Mouse (Mus musculus) forebrain, embryonic 11.5 days (tissue): ENCODE results near the gene Golgb1. TPM values are rescaled to one million over a fixed set of nuclear protein-coding genes. Genes with fewer than 3 reads are reported as not detected.

Experiments
- ATAC-seq: fragments of 200-750 bp; cut with Nextera tagmentation; replicated peaks from 2 replicates; pipeline ENCODE4 v1.8.0; 2017; ENCODE audit warnings: moderate TSS enrichment; ENCODE audit not compliant: low FRiP score
- DNase-seq: peaks from one replicate; pipeline ENCODE4 v3.0.0-alpha.2; 2017; ENCODE audit warnings: low spot score
- H3K27ac ChIP-seq: fragments of 300-500 bp; sonication (generic); 2 replicates; pipeline ENCODE4 v1.5.1; 2014; ENCODE audit warnings: low read depth, low read length
- H3K27me3 ChIP-seq: fragments of 300-500 bp; sonication (generic); 2 replicates; pipeline ENCODE4 v1.6.1; 2014; ENCODE audit warnings: mild to moderate bottlenecking, low read length, mixed read lengths; ENCODE audit not compliant: control insufficient read depth, insufficient read depth
- H3K36me3 ChIP-seq: fragments of 300-500 bp; sonication (generic); 2 replicates; pipeline ENCODE4 v1.6.1; 2014; ENCODE audit warnings: mild to moderate bottlenecking, low read length, moderate library complexity, mixed read lengths; ENCODE audit not compliant: control insufficient read depth, insufficient read depth
- H3K4me1 ChIP-seq: fragments of 300-500 bp; sonication (generic); replicated peaks from 2 replicates; pipeline ENCODE4 v1.6.1; 2014; ENCODE audit warnings: low read length, mixed read lengths; ENCODE audit not compliant: control insufficient read depth, insufficient read depth
- H3K4me2 ChIP-seq: fragments of 300-500 bp; sonication (generic); 2 replicates; pipeline ENCODE4 v1.6.1; 2014; ENCODE audit warnings: low read depth, mild to moderate bottlenecking, low read length, moderate library complexity, mixed read lengths; ENCODE audit not compliant: severe bottlenecking
- H3K4me3 ChIP-seq: fragments of 300-500 bp; sonication (generic); 2 replicates; pipeline ENCODE4 v1.5.1; 2014; ENCODE audit warnings: low read depth, low read length
- H3K9ac ChIP-seq: fragments of 300-500 bp; sonication (generic); 2 replicates; pipeline ENCODE4 v1.6.1; 2014; ENCODE audit warnings: low read length
- H3K9me3 ChIP-seq: fragments of 300-500 bp; sonication (generic); 2 replicates; pipeline ENCODE4 v1.6.1; 2016; ENCODE audit warnings: low read length, mixed read lengths; ENCODE audit not compliant: control insufficient read depth
- WGBS: fragments of 180-500 bp; shearing (Covaris S2); extraction: QIAGEN DNeasy Blood & Tissue Kit; methylation state at CpG from one replicate; pipeline ENCODE4 v1.1.7; 2014; 5-methylcytosine and 5-hydroxymethylcytosine counted together
- polyA plus RNA-seq: library from polyadenylated mRNA; unstranded; fragments of >200 nt; fragmentation: Nextera tagmentation; extraction: Ambion mirVana; gene quantifications from 2 replicates; pipeline ENCODE4 v1.2.1, GENCODE M21; 2014

Golgb1 gene
- polyA plus RNA-seq, 1 experiment from 2014 or later, result 74.2 TPM

- H3K9me3 ChIP-seq, result no peaks in the 10 kb centered on the region
- 88% methylated on average over 3 of the region's 3 CpGs for WGBS
- ATAC-seq, result no peak
- no peaks in the 10 kb centered on the region for H3K36me3 ChIP-seq
- no peak overlapping the region for H3K9ac ChIP-seq
- H3K4me1 ChIP-seq, result no peaks in the 10 kb centered on the region; the same call in 1 of the 2 replicates
- DNase-seq, result no peak
- H3K4me2 ChIP-seq, result no peak overlapping the region
- H3K27me3 ChIP-seq, result no peaks in the 10 kb centered on the region
- no peak overlapping the region for H3K4me3 ChIP-seq
- no peak overlapping the region for H3K27ac ChIP-seq
Observed at GRCm38 (mm10) chr16:36943591-36943990, 68.7 kb downstream of the Golgb1 start.

- Histone ChIP-seq H3K27me3 (no peaks in the 10 kb centered on the region; the same call in 1 of the 2 replicates), H3K36me3 (no peaks in the 10 kb centered on the region), H3K4me2 (no peak overlapping the region), H3K27ac (no peak overlapping the region), H3K4me1 (no peaks in the 10 kb centered on the region; the same call in 1 of the 2 replicates), H3K4me3 (no peak overlapping the region), H3K9me3 (no peaks in the 10 kb centered on the region), H3K9ac (no peak overlapping the region)
- peak; percentile 67; the same call in 1 of the 2 replicates for ATAC-seq
- WGBS, result 11% methylated on average over 12 of the region's 12 CpGs
- peak; percentile 57 for DNase-seq
Observed at GRCm38 (mm10) chr16:36944895-36945424, 70.0 kb downstream of the Golgb1 start.

- ATAC-seq (no peak), DNase-seq (peak; percentile 6)
- no peaks in the 10 kb centered on the region; the same call in 1 of the 2 replicates for H3K4me1 ChIP-seq
- no peaks in the 10 kb centered on the region for H3K9me3 ChIP-seq
- H3K27ac ChIP-seq, result no peak overlapping the region
- H3K4me2 ChIP-seq, result no peak overlapping the region
- 86% methylated on average over 8 of the region's 8 CpGs for WGBS
- H3K4me3 ChIP-seq, result no peak overlapping the region
- H3K27me3 ChIP-seq, result no peaks in the 10 kb centered on the region; the same call in 1 of the 2 replicates
- no peak overlapping the region for H3K9ac ChIP-seq
- H3K36me3 ChIP-seq, result no peaks in the 10 kb centered on the region
Observed at GRCm38 (mm10) chr16:36946459-36947159, 71.7 kb downstream of the Golgb1 start.

- no peaks in the 10 kb centered on the region; the same call in 1 of the 2 replicates for H3K27me3 ChIP-seq
- no peak for ATAC-seq
- no peak overlapping the region for H3K9ac ChIP-seq
- peak; percentile 31 for DNase-seq
- no peak overlapping the region for H3K4me2 ChIP-seq
- 54% methylated on average over 4 of the region's 4 CpGs for WGBS
- H3K4me3 ChIP-seq, result no peak overlapping the region
- no peaks in the 10 kb centered on the region for H3K36me3 ChIP-seq
- H3K4me1 ChIP-seq, result no peaks in the 10 kb centered on the region; the same call in 1 of the 2 replicates
- no peaks in the 10 kb centered on the region for H3K9me3 ChIP-seq
- no peak overlapping the region for H3K27ac ChIP-seq
Observed at GRCm38 (mm10) chr16:36947646-36948197, 72.8 kb downstream of the Golgb1 start.

GRCm38 (mm10) chr16:36949614-36950336 lies 74.8 kb downstream of the Golgb1 start:
- ATAC-seq, result no peak

GRCm38 (mm10) chr16:36951029-36951428 lies 76.1 kb downstream of the Golgb1 start:
- Histone ChIP-seq H3K4me1 (no peaks in the 10 kb centered on the region), H3K36me3 (no peaks in the 10 kb centered on the region), H3K9ac (no peak overlapping the region), H3K4me3 (no peak overlapping the region), H3K27me3 (no peaks in the 10 kb centered on the region; the same call in 1 of the 2 replicates), H3K9me3 (no peaks in the 10 kb centered on the region), H3K4me2 (no peak overlapping the region), H3K27ac (no peak overlapping the region)
- WGBS, result 34% methylated on average over 4 of the region's 4 CpGs
- DNase-seq (no peak), ATAC-seq (no peak)

More at GRCm38 (mm10) chr16:36949614-36950336, 74.8 kb downstream of the Golgb1 start:
- Histone ChIP-seq H3K4me2 (no peak overlapping the region), H3K4me1 (no peaks in the 10 kb centered on the region; the same call in 1 of the 2 replicates), H3K9ac (no peak overlapping the region), H3K4me3 (no peak overlapping the region), H3K9me3 (no peaks in the 10 kb centered on the region), H3K27me3 (no peaks in the 10 kb centered on the region; the same call in 1 of the 2 replicates), H3K36me3 (no peaks in the 10 kb centered on the region), H3K27ac (no peak overlapping the region)
- DNase-seq, result no peak
- WGBS, result 74% methylated on average over 8 of the region's 8 CpGs

- H3K9ac ChIP-seq, result no peak overlapping the region
- no peaks in the 10 kb centered on the region for H3K9me3 ChIP-seq
- no peaks in the 10 kb centered on the region for H3K27me3 ChIP-seq
- DNase-seq (no peak), ATAC-seq (no peak)
- no peak overlapping the region for H3K4me3 ChIP-seq
- H3K4me1 ChIP-seq, result no peaks in the 10 kb centered on the region
- no peak overlapping the region for H3K27ac ChIP-seq
- 35% methylated on average over 11 of the region's 11 CpGs for WGBS
- no peak overlapping the region for H3K4me2 ChIP-seq
- no peaks in the 10 kb centered on the region for H3K36me3 ChIP-seq
Observed at GRCm38 (mm10) chr16:36955106-36955505, 80.2 kb downstream of the Golgb1 start.

GRCm38 (mm10) chr16:36963415-36963814 lies 88.5 kb downstream of the Golgb1 start:
- no peak overlapping the region for H3K4me2 ChIP-seq
- H3K36me3 ChIP-seq, result no peaks in the 10 kb centered on the region
- ATAC-seq (no peak), DNase-seq (no peak)
- no peaks in the 10 kb centered on the region for H3K27me3 ChIP-seq
- no peaks in the 10 kb centered on the region for H3K4me1 ChIP-seq
- WGBS, result 91% methylated on average over 4 of the region's 4 CpGs
- no peak overlapping the region for H3K9ac ChIP-seq
- no peak overlapping the region for H3K4me3 ChIP-seq
- no peak overlapping the region for H3K27ac ChIP-seq
- no peaks in the 10 kb centered on the region for H3K9me3 ChIP-seq
